Mouse (Mus musculus) hindlimb bud, embryonic 11.5 days (tissue): Measurements from ENCODE around the gene Ccdc9.
A peak's percentile ranks its signal among the peaks of the same experiment; 100 is the strongest.

Experiments used
- DNase-seq: peaks from one replicate; pipeline ENCODE4 v3.0.0-alpha.2; 2012; ENCODE audit warnings: low read depth, low spot score; ENCODE audit errors: extremely low spot score

Ccdc9 gene

GRCm38 (mm10) chr7:16286026-16286961, at the start of gene Ccdc9:
Ccdc9 (minus strand) TSS chr7:16286795.
- peak; percentile 92 for DNase-seq

GRCm38 (mm10) chr7:16329146-16329545, 42.6 kb upstream of the Ccdc9 start:
- no peak for DNase-seq

DNA sequence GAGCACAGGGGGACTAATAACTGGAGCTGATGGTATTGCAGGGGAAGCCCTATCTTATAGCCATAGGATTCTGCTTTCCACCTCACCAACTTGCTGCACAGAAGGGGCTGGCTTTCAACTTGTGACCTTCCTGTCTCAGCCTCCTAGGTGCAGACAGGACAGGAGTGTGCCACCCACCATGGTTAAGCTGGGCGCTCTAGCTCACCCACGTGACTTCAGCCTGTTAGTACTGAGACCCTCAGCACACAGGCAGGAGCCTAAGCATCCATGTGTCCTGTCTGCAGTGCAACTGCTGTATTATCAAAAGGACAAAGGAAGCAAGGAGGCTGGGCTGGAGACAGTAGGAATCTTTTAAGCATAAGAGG, 40.0 kb upstream of the Ccdc9 start:
- DNase-seq = no peak

DNA sequence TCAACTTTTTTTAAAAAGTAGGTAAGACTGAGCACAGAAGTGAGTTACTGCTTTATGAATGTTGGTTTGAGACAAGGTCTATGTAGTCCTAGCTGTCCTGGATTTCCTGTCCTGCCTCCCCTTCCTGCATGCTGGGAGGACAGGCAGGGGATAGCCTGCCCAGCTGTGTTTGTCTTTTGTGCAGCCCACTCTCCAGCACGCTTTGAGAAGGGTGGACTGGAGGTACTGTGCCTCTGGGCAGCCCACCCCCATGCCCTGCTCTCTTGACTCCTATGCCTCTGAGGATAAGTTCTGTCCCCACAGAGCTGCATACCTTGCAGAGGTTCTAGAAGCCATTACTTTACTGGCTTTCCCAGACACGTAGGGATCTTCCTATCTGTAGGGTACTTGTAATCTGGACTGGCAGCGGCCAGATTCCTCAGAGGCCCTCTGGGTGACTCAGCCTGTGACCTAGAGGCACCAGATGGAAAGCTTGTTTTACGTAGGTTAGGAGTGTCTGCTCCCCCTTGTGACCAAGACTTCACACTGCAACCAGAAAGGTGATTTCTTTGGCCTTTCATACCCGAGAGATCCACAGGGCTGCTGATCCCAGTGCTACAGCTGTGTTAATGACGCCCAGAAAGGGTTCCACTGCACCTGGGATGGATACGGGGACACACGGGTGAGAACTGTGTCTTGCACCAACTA, 39.5 kb upstream of the Ccdc9 start:
- DNase-seq = peak; percentile 73

DNA sequence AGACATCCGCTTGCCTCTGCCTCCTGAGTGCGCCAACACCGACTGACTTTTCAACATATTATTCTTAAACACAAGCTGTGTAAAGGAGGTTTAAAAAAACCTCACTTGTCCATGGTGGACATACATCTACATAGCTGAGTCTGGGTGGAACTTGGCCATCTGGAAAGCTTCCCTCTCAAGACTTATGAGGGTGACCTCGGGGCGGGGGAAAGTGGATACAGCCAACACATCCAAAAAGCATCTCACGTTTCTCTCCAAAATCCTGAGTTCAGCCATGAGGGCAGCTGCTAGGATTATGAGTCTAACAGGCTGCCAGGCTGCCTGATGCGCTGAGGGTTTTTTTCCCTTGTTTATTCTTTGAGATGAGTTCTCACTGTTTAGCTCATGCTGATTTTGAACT, 38.1 kb upstream of the Ccdc9 start:
- no peak for DNase-seq

DNA sequence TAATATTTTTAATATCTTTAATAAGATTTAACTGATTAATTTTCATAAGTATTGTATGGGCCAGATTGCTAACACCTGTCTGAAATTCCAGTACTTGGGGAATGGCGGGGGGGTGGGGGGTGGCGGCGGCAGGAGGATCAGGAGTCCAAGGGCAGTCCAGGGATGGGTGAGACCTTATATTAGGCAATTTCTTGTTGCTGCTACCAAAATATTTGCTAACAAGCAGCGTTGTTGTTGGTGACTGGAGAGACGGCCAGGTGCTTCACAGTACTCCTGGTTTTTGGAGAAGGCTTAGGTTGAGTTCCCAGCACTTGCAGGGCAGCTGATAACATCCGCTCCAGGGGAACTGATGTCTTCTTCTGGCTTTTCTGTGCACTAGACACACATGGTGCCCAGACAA, 33.9 kb upstream of the Ccdc9 start:
- no peak for DNase-seq

GRCm38 (mm10) chr7:16319216-16319615, 32.6 kb upstream of the Ccdc9 start:
- no peak for DNase-seq

GRCm38 (mm10) chr7:16317094-16317493, 30.5 kb upstream of the Ccdc9 start:
- no peak for DNase-seq

GRCm38 (mm10) chr7:16315222-16315759, 28.7 kb upstream of the Ccdc9 start:
- DNase-seq = no peak

- no peak for DNase-seq
These were observed 27.7 kb upstream of the Ccdc9 start for GRCm38 (mm10) chr7:16314221-16314775.

DNA sequence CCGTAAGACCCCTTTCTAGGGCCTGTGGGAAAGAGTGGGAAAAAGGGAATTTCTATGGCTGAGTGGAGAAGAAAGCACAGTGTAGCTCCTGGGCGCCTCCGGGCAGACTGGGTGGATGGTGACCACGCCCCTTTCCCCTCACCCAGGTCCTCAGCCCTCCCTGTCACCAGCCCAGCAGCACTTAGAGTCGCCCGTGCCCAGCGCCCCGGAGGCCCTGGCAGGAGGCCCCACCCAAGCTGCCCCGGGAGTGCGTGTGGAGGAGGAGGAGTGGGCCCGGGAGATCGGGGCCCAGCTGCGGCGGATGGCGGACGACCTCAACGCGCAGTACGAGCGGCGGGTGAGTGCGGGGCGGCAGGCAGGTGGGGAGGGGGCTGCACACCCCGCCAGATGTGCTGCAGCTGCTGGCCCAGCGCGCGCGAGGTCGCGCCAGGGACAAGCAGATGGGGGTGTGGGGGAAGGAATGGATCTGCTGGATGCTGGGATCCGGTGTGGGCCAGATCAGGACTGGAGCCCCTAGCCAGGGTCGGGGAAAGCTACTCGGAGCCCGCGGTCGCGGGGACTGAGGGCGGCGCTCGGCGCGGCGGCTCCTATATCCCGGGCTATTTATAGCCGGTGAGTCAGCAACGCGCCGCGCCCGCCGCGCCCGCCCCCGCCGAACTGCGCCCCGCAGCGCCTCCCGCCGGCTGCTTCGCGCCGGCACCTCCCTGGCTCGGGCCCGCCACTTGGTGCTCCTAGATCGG, 27.1 kb upstream of the Ccdc9 start:
- DNase-seq = no peak

DNA sequence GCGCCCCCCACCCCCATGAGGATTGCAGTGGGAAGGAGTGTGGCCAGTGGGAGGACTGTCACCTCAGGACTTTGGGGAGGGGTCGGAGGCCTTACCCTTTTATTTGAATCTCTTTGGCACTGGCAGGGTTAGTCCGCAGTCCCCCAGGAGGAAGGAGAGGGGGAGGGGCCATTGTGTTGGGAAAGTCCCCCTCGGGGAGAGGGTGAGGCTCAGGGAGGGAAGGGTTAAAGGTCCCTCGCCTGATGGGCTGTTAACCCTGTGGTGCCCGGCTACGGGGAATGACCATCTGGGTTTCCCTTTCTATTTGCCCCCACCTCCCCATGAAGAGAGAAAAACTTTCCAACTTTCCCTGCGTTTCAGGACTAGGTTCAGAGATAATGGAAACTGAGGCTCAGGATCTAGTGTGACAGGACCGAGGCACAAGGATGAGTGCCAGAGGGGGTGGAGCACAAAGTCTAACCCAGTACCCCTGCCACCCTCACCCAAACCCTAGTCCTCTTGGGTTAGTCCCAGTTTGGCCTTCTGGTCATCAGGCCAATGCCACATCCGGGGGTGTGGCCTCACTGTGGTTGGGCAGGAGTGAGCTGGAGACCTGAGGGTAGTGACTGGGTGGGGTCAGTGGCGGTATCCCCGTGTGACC, 26.2 kb upstream of the Ccdc9 start:
- DNase-seq = peak; percentile 73

DNA sequence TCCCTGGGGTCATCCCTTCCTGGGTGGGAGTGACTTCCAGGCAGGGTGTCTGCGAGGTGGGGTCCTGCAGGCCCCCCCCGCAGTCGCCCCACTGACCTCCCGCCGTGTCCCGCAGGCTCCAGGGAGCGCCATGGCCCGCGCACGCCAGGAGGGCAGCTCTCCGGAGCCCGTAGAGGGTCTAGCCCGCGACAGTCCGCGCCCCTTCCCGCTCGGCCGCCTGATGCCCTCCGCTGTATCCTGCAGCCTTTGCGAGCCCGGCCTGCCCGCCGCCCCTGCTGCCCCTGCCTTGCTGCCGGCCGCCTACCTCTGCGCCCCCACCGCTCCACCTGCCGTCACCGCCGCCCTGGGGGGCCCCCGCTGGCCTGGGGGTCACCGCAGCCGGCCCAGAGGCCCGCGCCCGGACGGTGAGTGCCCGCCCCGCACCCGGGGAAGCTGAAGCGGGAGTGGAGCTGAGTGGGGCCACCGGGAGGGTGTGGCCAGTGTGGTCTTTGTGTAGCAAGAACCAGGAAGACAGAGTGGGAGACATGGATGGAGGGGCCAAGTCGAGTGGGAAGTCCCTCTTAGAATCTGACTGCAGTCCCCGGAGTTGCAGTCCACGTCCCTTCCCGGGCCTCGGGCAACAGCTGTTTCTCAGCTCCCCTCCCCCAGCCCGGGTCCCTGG, 25.5 kb upstream of the Ccdc9 start:
- no peak for DNase-seq

GRCm38 (mm10) chr7:16311453-16312004, 24.9 kb upstream of the Ccdc9 start:
- no peak for DNase-seq

DNA sequence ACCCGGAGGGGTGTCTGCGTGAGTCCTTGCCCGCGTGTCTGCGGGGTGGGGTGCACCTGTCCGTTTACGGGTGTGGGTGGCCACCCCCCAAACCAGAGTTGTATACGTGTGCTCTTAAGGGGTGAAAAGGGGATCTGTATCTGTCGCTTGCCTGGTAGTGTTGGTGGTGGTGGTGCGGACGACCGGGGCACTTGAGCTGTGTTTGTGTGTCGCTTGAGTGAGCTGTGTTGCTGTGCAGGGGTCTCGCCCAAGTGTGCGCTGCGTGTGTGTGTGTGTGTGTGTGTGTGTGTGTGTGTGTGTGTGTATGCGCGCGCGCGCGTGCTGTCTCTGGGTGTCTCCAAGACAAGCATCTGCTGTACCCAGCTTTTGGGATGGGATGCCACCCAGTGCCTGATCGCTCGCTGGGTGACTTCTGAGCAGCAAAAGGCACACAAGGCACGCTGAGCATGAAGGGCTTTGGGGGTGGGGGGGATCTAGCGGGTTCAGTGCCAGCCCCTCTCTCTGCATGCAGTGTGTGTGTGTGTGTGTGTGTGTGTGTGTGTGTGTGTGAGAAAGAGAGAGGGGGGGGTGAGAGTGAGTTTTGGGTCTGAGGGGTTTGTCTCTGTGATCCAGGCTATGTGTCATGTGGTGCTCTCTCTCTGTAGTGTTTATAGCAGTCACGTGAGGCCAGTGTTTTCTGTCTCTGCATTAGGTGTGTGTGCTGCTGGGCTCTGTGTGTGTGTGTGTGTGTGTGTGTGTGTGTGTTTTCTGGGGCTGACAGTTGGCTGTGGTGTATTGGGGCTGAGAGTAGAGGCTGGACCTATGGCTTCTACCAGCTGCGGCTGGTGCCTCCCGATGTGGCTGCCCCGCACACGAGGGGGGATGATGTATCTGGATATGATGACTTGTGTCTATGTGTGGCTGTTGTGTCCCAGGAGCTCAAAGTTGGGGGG, 24.2 kb upstream of the Ccdc9 start:
- no peak for DNase-seq

- DNase-seq = no peak
These were observed 23.5 kb upstream of the Ccdc9 start for GRCm38 (mm10) chr7:16310020-16310520.

DNA sequence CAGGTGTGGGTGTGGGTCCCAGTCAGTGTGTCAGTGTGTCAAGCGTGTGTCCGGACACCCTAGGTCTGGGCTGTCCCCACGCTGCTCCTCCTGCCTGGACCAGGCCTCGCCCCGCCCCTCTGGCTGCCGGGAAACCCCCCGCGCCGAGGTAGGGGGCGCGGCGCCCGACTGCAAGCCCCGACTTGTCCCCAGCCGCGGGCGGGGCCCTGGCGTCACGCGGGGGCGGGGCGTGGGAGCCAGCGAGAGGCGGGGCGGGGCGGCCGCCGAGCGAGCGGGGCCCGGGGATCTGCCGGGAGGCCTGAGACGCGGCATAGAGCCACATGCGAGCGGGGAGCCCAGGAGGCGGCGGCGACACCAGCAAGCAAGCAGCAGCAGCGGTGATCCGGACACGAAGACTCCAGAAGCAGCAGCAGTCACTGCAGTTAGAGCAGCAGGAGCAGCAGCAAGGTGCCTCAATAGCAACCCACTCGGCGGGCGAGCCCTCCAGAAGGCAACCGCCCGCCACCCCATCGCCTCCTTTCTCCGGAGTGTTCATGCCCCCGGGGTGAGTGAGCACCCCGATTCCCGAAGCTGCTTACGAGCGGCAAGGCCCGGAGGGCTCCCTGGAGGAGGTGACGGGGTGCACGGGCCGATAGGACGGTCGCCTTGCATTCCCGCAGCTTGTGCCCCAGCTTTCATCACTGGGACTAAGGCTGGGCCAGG, 22.9 kb upstream of the Ccdc9 start:
- no peak for DNase-seq
